Mouse (Mus musculus) forebrain, postnatal 0 days (tissue): ENCODE results near the gene Tas2r121. TPM values are rescaled to one million over a fixed set of nuclear protein-coding genes. Genes with fewer than 3 reads are reported as not detected.
"Not testable (repeated sequence)": the region's sequence is repeated elsewhere in the genome, so short reads cannot be mapped to it uniquely, and the experiment has no call there.

Source experiments
- ATAC-seq: fragments of 200-750 bp; cut with Nextera tagmentation; 2 replicates; pipeline ENCODE4 v1.8.0; 2017; ENCODE audit warnings: mild to moderate bottlenecking, moderate library complexity
- DNase-seq: peaks from one replicate; pipeline ENCODE4 v3.0.0-alpha.2; 2015
- H3K27ac ChIP-seq: fragments of 300-500 bp; sonication (generic); 2 replicates; pipeline ENCODE4 v1.5.1; 2014; ENCODE audit warnings: low read depth, mild to moderate bottlenecking, antibody characterized with exemption, low read length, moderate library complexity, mixed read lengths
- H3K27me3 ChIP-seq: fragments of 300-500 bp; sonication (generic); 2 replicates; pipeline ENCODE4 v1.6.1; 2014; ENCODE audit warnings: mild to moderate bottlenecking, low read length, mixed read lengths; ENCODE audit not compliant: insufficient read depth
- H3K36me3 ChIP-seq: fragments of 300-500 bp; sonication (generic); 2 replicates; pipeline ENCODE4 v1.6.1; 2014; ENCODE audit warnings: mild to moderate bottlenecking, moderate library complexity; ENCODE audit not compliant: insufficient read depth
- H3K4me1 ChIP-seq: fragments of 300-500 bp; sonication (generic); 2 replicates; pipeline ENCODE4 v1.6.1; 2014; ENCODE audit warnings: antibody characterized with exemption; ENCODE audit not compliant: insufficient read depth
- H3K4me2 ChIP-seq: fragments of 300-500 bp; sonication (generic); 2 replicates; pipeline ENCODE4 v1.6.1; 2014; ENCODE audit warnings: low read depth, mild to moderate bottlenecking, moderate library complexity
- H3K4me3 ChIP-seq: fragments of 300-500 bp; sonication (generic); 2 replicates; pipeline ENCODE4 v1.5.1; 2014; ENCODE audit warnings: low read depth, low read length, mixed read lengths
- H3K9ac ChIP-seq: fragments of 300-500 bp; sonication (generic); 2 replicates; pipeline ENCODE4 v1.6.1; 2014; ENCODE audit warnings: mild to moderate bottlenecking
- H3K9me3 ChIP-seq: fragments of 300-500 bp; sonication (generic); 2 replicates; pipeline ENCODE4 v1.6.1; 2016; ENCODE audit warnings: low read length
- CTCF ChIP-seq: sonication (generic); IDR thresholded peaks from 2 replicates; pipeline ENCODE4 v1.5.1; 2016; ENCODE audit warnings: antibody characterized with exemption, control low read depth, low read depth
- WGBS: fragments of 180-500 bp; shearing (Covaris S2); extraction: QIAGEN DNeasy Blood & Tissue Kit; methylation state at CpG from one replicate; pipeline ENCODE4 v1.1.7; 2014; 5-methylcytosine and 5-hydroxymethylcytosine counted together
- polyA plus RNA-seq: library from polyadenylated mRNA; unstranded; fragments of >200 nt; fragmentation: Nextera tagmentation; extraction: Ambion mirVana; gene quantifications from 2 replicates; pipeline ENCODE4 v1.2.1, GENCODE M21; 2015
- total RNA-seq: library from RNA; depleted of rRNA; stranded (reverse); fragments of >200 nt; gene quantifications from 2 replicates; pipeline ENCODE4 v1.2.3, GENCODE M21; 2014; rRNA removed

Tas2r121 gene
- not detected in 2 replicates for total RNA-seq
- not detected in 2 replicates for polyA plus RNA-seq

GRCm38 (mm10) chr6:132700907-132701306 is at the start of gene Tas2r121:
Tas2r121 (minus strand) TSS chr6:132701007.
- Histone ChIP-seq H3K4me3 (no peak within 1 kb of the TSS), H3K27me3 (no peaks in the 10 kb centered on the region), H3K36me3 (no peaks in the 10 kb centered on the region), H3K27ac (no peak within 1 kb of the TSS), H3K9ac (no peak within 1 kb of the TSS), H3K4me2 (no peak within 1 kb of the TSS), H3K9me3 (peaks cover 4% of the 10 kb centered on the region; the same call in 1 of the 2 replicates), H3K4me1 (no peaks in the 10 kb centered on the region)
- 86% methylated on average over 1 of the region's 1 CpGs for WGBS
- no peak for TF ChIP-seq CTCF
- ATAC-seq, result no peak
- no peak for DNase-seq

- Histone ChIP-seq H3K27ac (no peak overlapping the region), H3K9me3 (no peaks in the 10 kb centered on the region), H3K4me2 (no peak overlapping the region), H3K36me3 (no peaks in the 10 kb centered on the region), H3K27me3 (no peaks in the 10 kb centered on the region), H3K4me1 (no peaks in the 10 kb centered on the region), H3K4me3 (no peak overlapping the region), H3K9ac (no peak overlapping the region)
- no peak for DNase-seq
- 83% methylated on average over 2 of the region's 2 CpGs for WGBS
- no peak for TF ChIP-seq CTCF
- no peak for ATAC-seq
Observed at GRCm38 (mm10) chr6:132750206-132750605, 49.4 kb upstream of the Tas2r121 start.

DNA sequence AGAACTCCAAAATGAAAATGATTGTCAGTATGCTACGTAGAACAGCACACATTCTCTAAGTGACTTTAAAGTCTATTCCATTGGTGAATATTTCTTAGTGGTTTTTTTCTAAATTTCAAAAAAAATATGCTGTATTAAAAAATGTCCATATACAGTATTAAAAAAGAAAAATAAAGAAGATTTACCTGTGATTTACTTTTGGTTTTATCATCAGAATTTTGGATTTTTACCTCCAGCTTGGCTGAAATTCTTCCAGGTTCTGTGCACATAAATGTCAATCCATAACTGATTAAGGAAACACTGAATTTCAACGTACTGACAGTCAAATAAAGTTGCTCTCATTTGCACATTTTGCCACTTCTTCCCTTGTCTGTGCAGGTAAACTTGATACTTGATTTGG is 37.1 kb upstream of the Tas2r121 start, which contains the start of gene Tas2r115:
TSS of gene Tas2r115 (minus strand) at position 101 of the 400 bp plus-strand sequence.
- Histone ChIP-seq H3K9ac (no peak within 1 kb of the TSS), H3K27me3 (no peaks in the 10 kb centered on the region), H3K4me2 (no peak within 1 kb of the TSS), H3K9me3 (no peaks in the 10 kb centered on the region), H3K36me3 (no peaks in the 10 kb centered on the region), H3K27ac (no peak within 1 kb of the TSS), H3K4me1 (no peaks in the 10 kb centered on the region), H3K4me3 (no peak within 1 kb of the TSS)
- WGBS, result 68% methylated on average over 2 of the region's 2 CpGs
- TF ChIP-seq CTCF, result no peak
- no peak for ATAC-seq
- DNase-seq, result no peak

- TF ChIP-seq CTCF, result no peak
- Histone ChIP-seq H3K9ac (no peak within 1 kb of the TSS), H3K4me2 (no peak within 1 kb of the TSS), H3K4me1 (no peaks in the 10 kb centered on the region), H3K27me3 (no peaks in the 10 kb centered on the region), H3K4me3 (no peak within 1 kb of the TSS), H3K36me3 (no peaks in the 10 kb centered on the region), H3K9me3 (no peaks in the 10 kb centered on the region), H3K27ac (no peak within 1 kb of the TSS)
- DNase-seq (no peak), ATAC-seq (no peak)
- whole genome bisulfite sequencing, result 84% methylated on average over 3 of the region's 3 CpGs
Observed at GRCm38 (mm10) chr6:132711828-132712227, 11.0 kb upstream of the Tas2r121 start, which contains the start of gene Tas2r122. Tas2r122 (minus strand) TSS chr6:132711928.

- not testable (repeated sequence) for H3K4me1 ChIP-seq
Observed at GRCm38 (mm10) chr6:132691596-132691995, 9.2 kb downstream of the Tas2r121 start.

GRCm38 (mm10) chr6:132656653-132657052 is 44.2 kb downstream of the Tas2r121 start, which contains the start of gene Tas2r120:
Tas2r120 (plus strand) TSS chr6:132656953.
- Histone ChIP-seq H3K9me3 (0 out of 2 replicates have a peak, but pooled peaks cover 3% of the 10 kb centered on the region), H3K27ac (no peak within 1 kb of the TSS)
- no peak for ATAC-seq

More at GRCm38 (mm10) chr6:132691596-132691995, 9.2 kb downstream of the Tas2r121 start:
- H3K9ac ChIP-seq, ATAC-seq, H3K27ac ChIP-seq, H3K9me3 ChIP-seq, DNase-seq, H3K4me2 ChIP-seq, H3K4me3 ChIP-seq, H3K36me3 ChIP-seq, H3K27me3 ChIP-seq: not testable (repeated sequence)
- WGBS, result 82% methylated on average over 7 of the region's 7 CpGs

DNA sequence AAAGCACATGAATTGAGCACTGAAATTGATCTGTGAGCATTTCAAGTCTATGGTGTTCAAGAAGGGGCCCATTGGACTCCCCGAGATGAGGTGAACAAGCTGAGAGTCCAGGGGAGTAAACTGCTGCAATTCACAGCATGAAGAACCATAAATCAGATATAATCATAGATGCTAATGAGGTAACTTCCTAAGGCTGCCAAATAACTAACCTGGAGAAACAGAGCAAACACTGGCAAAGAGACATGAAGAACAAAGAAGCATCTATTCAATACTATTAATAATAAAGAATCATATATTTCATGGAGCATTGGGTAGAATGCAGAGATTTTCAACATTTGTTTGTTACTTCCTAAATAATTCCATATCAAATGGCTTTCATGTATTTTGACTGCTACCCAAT is 49.4 kb downstream of the Tas2r121 start, which contains the start of gene A630073D07Rik:
TSS of gene A630073D07Rik (minus strand) at position 101 of the 400 bp plus-strand sequence.
- Histone ChIP-seq H3K4me1 (no peaks in the 10 kb centered on the region), H3K4me2 (no peak within 1 kb of the TSS), H3K4me3 (no peak within 1 kb of the TSS), H3K27me3 (no peaks in the 10 kb centered on the region), H3K36me3 (no peaks in the 10 kb centered on the region), H3K9ac (no peak within 1 kb of the TSS), H3K27ac (no peak within 1 kb of the TSS), H3K9me3 (no peaks in the 10 kb centered on the region)
- TF ChIP-seq CTCF, result no peak
- DNase-seq (no peak), ATAC-seq (no peak)
- 89% methylated on average over 1 of the region's 1 CpGs for WGBS

More at GRCm38 (mm10) chr6:132656653-132657052, 44.2 kb downstream of the Tas2r121 start, which contains the start of gene Tas2r120:
- Histone ChIP-seq H3K4me1 (no peaks in the 10 kb centered on the region), H3K4me3 (no peak within 1 kb of the TSS), H3K9ac (no peak within 1 kb of the TSS), H3K36me3 (no peaks in the 10 kb centered on the region), H3K27me3 (no peaks in the 10 kb centered on the region), H3K4me2 (no peak within 1 kb of the TSS)
- no peak for DNase-seq
- TF ChIP-seq CTCF, result no peak

Other genes starting within 250 kb of the Tas2r121 start
- gene Prh1, start 131.2 kb downstream of the Tas2r121 start, total RNA-seq, result not detected in 2 replicates
- not detected in 2 replicates for gene Prh1, start 131.2 kb downstream of the Tas2r121 start, polyA plus RNA-seq
- gene Prp2, start 105.1 kb downstream of the Tas2r121 start, total RNA-seq, result not detected in 2 replicates
- gene Prp2, start 105.1 kb downstream of the Tas2r121 start, polyA plus RNA-seq, result not detected in 2 replicates
- not detected in 2 replicates for gene A630073D07Rik, start 49.5 kb downstream of the Tas2r121 start, total RNA-seq
- gene A630073D07Rik, start 49.5 kb downstream of the Tas2r121 start, polyA plus RNA-seq, result not detected in 2 replicates
- gene Tas2r120, start 44.1 kb downstream of the Tas2r121 start, total RNA-seq, result not detected in 2 replicates
- gene Tas2r120, start 44.1 kb downstream of the Tas2r121 start, polyA plus RNA-seq, result not detected in 2 replicates
- gene Tas2r122, start 10.9 kb upstream of the Tas2r121 start, total RNA-seq, result not detected in 2 replicates
- gene Tas2r122, start 10.9 kb upstream of the Tas2r121 start, polyA plus RNA-seq, result not detected in 2 replicates
- gene Tas2r115, start 37.0 kb upstream of the Tas2r121 start, total RNA-seq, result not detected in 2 replicates
- not detected in 2 replicates for gene Tas2r115, start 37.0 kb upstream of the Tas2r121 start, polyA plus RNA-seq
- gene Tas2r124, start 53.7 kb upstream of the Tas2r121 start, total RNA-seq, result not detected in 2 replicates
- not detected in 2 replicates for gene Tas2r124, start 53.7 kb upstream of the Tas2r121 start, polyA plus RNA-seq
- not detected in 2 replicates for gene Tas2r102, start 61.1 kb upstream of the Tas2r121 start, total RNA-seq
- not detected in 2 replicates for gene Tas2r102, start 61.1 kb upstream of the Tas2r121 start, polyA plus RNA-seq
- gene Tas2r136, start 77.2 kb upstream of the Tas2r121 start, total RNA-seq, result not detected in 2 replicates
- gene Tas2r136, start 77.2 kb upstream of the Tas2r121 start, polyA plus RNA-seq, result not detected in 2 replicates
- gene Tas2r117, start 101.8 kb upstream of the Tas2r121 start, total RNA-seq, result not detected in 2 replicates
- not detected in 2 replicates for gene Tas2r117, start 101.8 kb upstream of the Tas2r121 start, polyA plus RNA-seq
- gene Tas2r123, start 146.1 kb upstream of the Tas2r121 start, total RNA-seq, result not detected in 2 replicates
- not detected in 2 replicates for gene Tas2r123, start 146.1 kb upstream of the Tas2r121 start, polyA plus RNA-seq
- gene Tas2r116, start 154.4 kb upstream of the Tas2r121 start, total RNA-seq, result not detected in 2 replicates
- gene Tas2r116, start 154.4 kb upstream of the Tas2r121 start, polyA plus RNA-seq, result not detected in 2 replicates
- not detected in 2 replicates for gene Tas2r110, start 167.0 kb upstream of the Tas2r121 start, total RNA-seq
- gene Tas2r110, start 167.0 kb upstream of the Tas2r121 start, polyA plus RNA-seq, result not detected in 2 replicates
- gene Tas2r113, start 192.0 kb upstream of the Tas2r121 start, total RNA-seq, result not detected in 2 replicates
- gene Tas2r113, start 192.0 kb upstream of the Tas2r121 start, polyA plus RNA-seq, result not detected in 2 replicates
- gene Tas2r125, start 208.6 kb upstream of the Tas2r121 start, total RNA-seq, result not detected in 2 replicates
- not detected in 2 replicates for gene Tas2r125, start 208.6 kb upstream of the Tas2r121 start, polyA plus RNA-seq